Mouse (Mus musculus) MEL (cell line): Measurements from ENCODE around the gene Ccdc88c.

ENCODE experiments used
- CTCF ChIP-seq, 3 experiments: IDR thresholded peaks in 2 of 3; conservative IDR thresholded peaks in 1 of 3; 2 replicates each; pipeline ENCODE4 v1.5.1; 2011 to 2012; ENCODE audit warnings: low read length in 3 of 3, low read depth in 2 of 3, mild to moderate bottlenecking in 2 of 3, improper control_type of control experiment in 1 of 3, inconsistent platforms in 1 of 3, mixed read lengths in 1 of 3, moderate library complexity in 1 of 3; ENCODE audit not compliant: control insufficient read depth in 1 of 3, insufficient read depth in 1 of 3, poor library complexity in 1 of 3, severe bottlenecking in 1 of 3
- E2F4 ChIP-seq: IDR thresholded peaks from 2 replicates; pipeline ENCODE4 v1.6.1; 2011; ENCODE audit warnings: low read depth, low read length, improper control_type of control experiment, borderline replicate concordance
- ELF1 ChIP-seq: IDR thresholded peaks from 2 replicates; pipeline ENCODE4 v1.6.1; 2014; ENCODE audit warnings: low read depth, mild to moderate bottlenecking, inconsistent platforms, low read length, improper control_type of control experiment, moderate library complexity
- ETS1 ChIP-seq: IDR thresholded peaks from 2 replicates; pipeline ENCODE4 v1.6.1; 2012; ENCODE audit warnings: low read depth, mild to moderate bottlenecking, inconsistent platforms, low read length, improper control_type of control experiment, moderate library complexity
- GABPA ChIP-seq: IDR thresholded peaks from 2 replicates; pipeline ENCODE4 v1.6.1; 2012; ENCODE audit warnings: low read depth, mild to moderate bottlenecking, inconsistent platforms, low read length, improper control_type of control experiment, moderate library complexity
- GATA1 ChIP-seq: IDR thresholded peaks from 2 replicates; pipeline ENCODE4 v1.6.1; 2011; ENCODE audit warnings: low read depth, low read length, improper control_type of control experiment
- HCFC1 ChIP-seq: IDR thresholded peaks from 2 replicates; pipeline ENCODE4 v1.6.1; 2012; ENCODE audit warnings: low read depth, mild to moderate bottlenecking, inconsistent platforms, low read length, improper control_type of control experiment, moderate library complexity
- KAT2A ChIP-seq: conservative IDR thresholded peaks from 2 replicates; pipeline ENCODE4 v1.6.1; 2012; ENCODE audit warnings: low read depth, low read length, improper control_type of control experiment, inconsistent platforms
- POLR2A ChIP-seq, 2 experiments: IDR thresholded peaks; 2 replicates each; pipeline ENCODE4 v1.6.1; 2011 to 2012; ENCODE audit warnings: low read length in 2 of 2, mild to moderate bottlenecking in 2 of 2, control low read depth in 1 of 2, improper control_type of control experiment in 1 of 2, low read depth in 1 of 2, moderate library complexity in 1 of 2; ENCODE audit not compliant: control insufficient read depth in 1 of 2, insufficient read depth in 1 of 2, poor library complexity in 1 of 2
- RAD21 ChIP-seq: IDR thresholded peaks from 2 replicates; pipeline ENCODE4 v1.6.1; 2011; ENCODE audit warnings: mild to moderate bottlenecking, low read depth, low read length, improper control_type of control experiment
- SIN3A ChIP-seq: IDR thresholded peaks from 2 replicates; pipeline ENCODE4 v1.6.1; 2012; ENCODE audit warnings: low read length, improper control_type of control experiment, inconsistent platforms
- ZC3H11A ChIP-seq: IDR thresholded peaks from 2 replicates; pipeline ENCODE4 v1.6.1; 2012; ENCODE audit warnings: low read depth, mild to moderate bottlenecking, inconsistent platforms, low read length, improper control_type of control experiment
- ZNF384 ChIP-seq: IDR thresholded peaks from 2 replicates; pipeline ENCODE4 v1.6.1; 2012; ENCODE audit warnings: low read depth, mild to moderate bottlenecking, inconsistent platforms, low read length, improper control_type of control experiment

GRCm38 (mm10) chr12:100865509-100866078 is 163.3 kb downstream of the Ccdc88c start:
- TF ChIP-seq GABPA (no peak), RAD21 (no peak), KAT2A (no peak), HCFC1 (no peak), SIN3A (no peak), CTCF (IDR thresholded peaks at IDR 0.05 in 2 of 3, conservative IDR thresholded peaks at IDR 0.05 in 1 of 3; ENCODE audit: control insufficient read depth in 1 of 3, insufficient read depth in 1 of 3, low read depth in 2 of 3, low read length in 3 of 3, poor library complexity in 1 of 3, severe bottlenecking in 1 of 3) (no peak), ELF1 (no peak), POLR2A (IDR thresholded peaks at IDR 0.05; ENCODE audit: control insufficient read depth in 1 of 2, insufficient read depth in 1 of 2, low read depth in 1 of 2, low read length in 2 of 2, poor library complexity in 1 of 2) (no peak), ZC3H11A (no peak), ZNF384 (no peak), ETS1 (no peak), GATA1 (no peak), E2F4 (no peak)
